Mouse (Mus musculus) brain, embryonic 14.5 days (tissue): Measurements from ENCODE around the gene Castor2.

Experiments
- CTCF ChIP-seq: fragments of 200-500 bp; IDR thresholded peaks from 2 replicates; pipeline ENCODE4 v1.5.1; 2012; ENCODE audit warnings: inconsistent platforms, mild to moderate bottlenecking, moderate library complexity, borderline replicate concordance; ENCODE audit not compliant: insufficient read depth, insufficient read length; ENCODE audit errors: extremely low read depth
- POLR2A ChIP-seq: fragments of 200-500 bp; IDR thresholded peaks from 2 replicates; pipeline ENCODE4 v1.6.1; 2012; ENCODE audit warnings: mild to moderate bottlenecking, inconsistent platforms, borderline replicate concordance; ENCODE audit not compliant: poor library complexity, insufficient read depth, insufficient read length, severe bottlenecking; ENCODE audit errors: extremely low read depth

- TF ChIP-seq CTCF, result no peak
- no peak for TF ChIP-seq POLR2A
Measured at GRCm38 (mm10) chr5:134114981-134115380, 15.5 kb downstream of the Castor2 start.
